Mouse (Mus musculus): Measurements from ENCODE around the gene Sult5a1.

Sult5a1 gene

DNA sequence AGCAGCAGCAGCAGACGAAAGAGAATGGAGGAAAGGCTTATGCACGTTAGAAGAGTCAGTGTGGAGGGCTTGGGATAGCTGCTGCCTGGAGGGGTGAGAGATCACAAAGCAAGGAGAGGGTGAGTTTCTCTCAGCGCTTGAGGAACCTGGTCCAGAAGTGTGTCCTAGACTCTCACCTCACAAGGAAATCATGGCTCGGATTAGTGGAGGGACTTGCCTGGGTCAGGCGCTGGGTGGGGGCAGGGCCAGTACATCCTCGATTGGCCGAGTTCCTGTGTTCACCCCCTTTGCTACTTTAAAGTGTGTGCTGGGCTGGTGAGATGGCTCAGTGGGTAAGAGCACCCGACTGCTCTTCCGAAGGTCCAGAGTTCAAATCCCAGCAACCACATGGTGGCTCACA is 22.3 kb downstream of the Sult5a1 start:
- in situ Hi-C loops (cut with MboI, MseI), result loop anchor here (5.0 kb wide), 1 partner anchor 51 kb away; the partner anchor contains the start of gene Dpep1

DNA sequence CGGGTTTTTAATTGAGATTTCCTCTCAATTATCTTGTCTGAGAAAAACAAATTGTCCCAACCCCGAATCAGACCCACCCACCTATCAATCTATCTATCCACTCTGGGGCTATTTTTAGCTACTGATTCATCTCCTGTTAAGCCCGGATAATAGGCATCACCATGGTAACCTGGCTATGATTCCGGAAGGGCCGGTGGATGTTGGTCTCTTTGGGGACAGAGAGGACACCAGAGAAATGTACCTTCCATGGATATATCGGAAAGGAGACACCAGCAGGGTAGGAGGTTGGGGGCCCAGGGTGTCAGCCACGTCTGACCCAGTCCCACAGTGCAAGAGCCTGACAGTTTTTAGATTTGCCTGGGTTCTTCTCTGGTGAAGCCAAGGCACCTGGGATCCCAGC is 22.7 kb downstream of the Sult5a1 start:
- in situ Hi-C loops (cut with MboI, MseI), result loop anchor here (5.0 kb wide), 1 partner anchor 52 kb away; the partner anchor contains the start of gene Dpep1

DNA sequence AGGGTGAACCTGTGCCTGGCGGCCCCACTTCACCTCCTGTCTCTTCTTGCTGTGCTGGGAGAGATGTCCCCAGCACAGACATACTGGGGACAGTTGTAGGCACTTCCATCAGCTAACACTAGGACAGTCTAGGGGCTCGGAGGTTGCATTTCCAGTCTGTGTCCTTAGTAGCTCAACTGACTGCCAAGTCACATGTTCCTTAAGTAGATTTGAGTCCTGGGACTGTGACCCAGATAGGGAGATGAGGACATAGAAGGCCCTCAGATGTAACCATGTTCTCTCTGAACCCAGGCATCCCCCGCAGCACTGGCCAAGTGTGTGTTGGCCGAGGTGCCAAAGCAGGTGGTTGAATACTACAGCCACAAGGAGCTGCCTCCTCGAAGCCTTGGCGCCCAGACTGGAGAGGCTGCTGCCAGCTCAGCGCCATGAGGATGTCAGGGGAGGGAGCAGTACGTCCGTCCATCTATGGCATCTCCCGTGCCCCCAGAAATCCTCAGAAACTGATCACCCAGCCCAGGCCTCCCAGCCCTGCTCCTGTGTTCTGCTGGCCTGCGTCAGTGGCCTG is 23.9 kb downstream of the Sult5a1 start:
- in situ Hi-C loops (cut with MboI, MseI), result no loop called here

DNA sequence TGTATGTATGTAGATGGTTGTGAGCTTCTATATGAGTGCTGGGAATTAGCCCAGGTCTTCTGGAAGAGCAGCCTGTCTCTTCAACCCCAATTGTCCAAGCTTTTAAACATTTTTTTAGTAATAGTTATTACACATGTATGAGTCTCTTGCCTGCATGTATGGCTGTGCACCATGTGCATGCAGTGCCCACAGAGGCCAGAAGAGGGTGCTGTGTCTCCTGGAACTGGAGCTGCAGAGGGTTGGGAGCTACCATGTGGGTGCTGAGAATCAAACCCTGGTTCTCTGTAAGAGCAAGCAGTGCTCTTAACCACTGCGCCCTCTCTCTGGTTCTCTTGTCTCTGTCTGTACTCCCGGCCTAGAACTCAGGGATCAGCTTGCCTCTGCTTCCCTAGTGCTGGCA is 25.2 kb downstream of the Sult5a1 start:
- in situ Hi-C loops (cut with MboI, MseI), result no loop called here

DNA sequence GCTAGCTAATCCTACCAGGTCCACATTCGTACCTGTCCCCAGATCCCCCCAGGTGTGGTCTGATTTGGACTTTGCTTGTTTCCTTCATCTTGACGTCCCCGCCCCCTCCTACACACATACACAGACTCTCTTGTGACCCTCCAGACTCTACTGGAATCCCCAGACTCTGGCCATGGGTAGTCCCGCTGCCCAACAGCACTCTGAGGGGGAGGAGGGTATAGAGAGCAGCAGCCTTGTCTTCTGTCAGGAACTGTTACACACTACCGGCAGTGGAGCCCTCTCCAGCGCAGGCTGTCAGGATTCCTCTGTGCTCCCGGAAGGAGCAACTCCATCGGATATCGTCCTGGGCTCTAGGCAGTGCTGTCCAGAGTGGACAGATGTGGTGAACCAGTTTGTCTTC is 27.1 kb downstream of the Sult5a1 start:
- in situ Hi-C loops (cut with MboI, MseI), result no loop called here

DNA sequence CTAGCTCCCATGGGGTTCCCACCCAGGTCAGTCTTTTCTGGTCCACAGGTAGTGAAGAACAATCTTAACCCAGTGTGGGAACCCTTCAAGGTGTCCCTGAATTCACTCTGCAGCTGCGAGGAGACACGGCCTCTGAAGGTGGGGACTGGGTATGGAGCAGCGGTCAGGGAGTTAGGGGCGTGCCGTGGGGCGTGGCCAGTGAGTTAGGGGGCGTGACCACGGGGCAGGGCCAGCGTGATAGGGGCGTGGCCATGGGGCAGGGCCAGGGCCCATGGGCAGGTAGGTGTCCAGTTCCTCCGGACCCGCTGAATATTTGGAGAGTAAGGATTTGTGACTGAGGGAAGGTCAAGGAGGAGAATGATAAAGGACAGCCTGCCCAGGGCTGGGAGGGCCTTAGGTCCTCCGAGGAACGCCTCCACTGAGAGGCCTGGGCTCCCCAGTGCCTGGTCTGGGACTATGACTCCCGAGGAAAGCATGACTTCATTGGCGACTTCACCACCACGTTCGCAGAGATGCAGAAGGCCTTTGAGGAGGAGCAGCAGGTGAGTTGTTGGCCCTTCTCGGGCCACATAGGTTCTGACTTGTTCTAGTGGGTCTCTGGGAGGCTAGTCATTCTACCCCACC is 31.8 kb downstream of the Sult5a1 start:
- in situ Hi-C loops (cut with MboI, MseI), result no loop called here

DNA sequence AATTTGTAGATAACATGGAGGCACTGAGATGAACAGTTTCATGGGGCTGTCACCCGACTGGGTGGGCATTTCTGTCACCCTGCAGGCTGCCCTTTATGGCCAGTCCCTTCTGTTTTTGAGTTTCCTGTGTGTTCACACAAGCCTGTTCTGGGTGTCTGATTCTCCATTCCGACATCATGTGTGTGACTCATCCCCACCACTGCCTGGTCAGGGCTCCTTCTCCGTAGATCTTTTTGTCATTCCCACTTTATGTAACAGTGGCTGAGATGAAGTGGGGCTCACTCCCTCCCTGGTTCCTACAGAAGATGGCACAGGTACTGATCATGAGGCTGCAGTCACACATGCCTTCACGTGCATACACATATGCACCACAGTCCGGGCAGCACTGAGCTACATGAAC is 35.4 kb downstream of the Sult5a1 start:
- in situ Hi-C loops (cut with MboI, MseI), result no loop called here

DNA sequence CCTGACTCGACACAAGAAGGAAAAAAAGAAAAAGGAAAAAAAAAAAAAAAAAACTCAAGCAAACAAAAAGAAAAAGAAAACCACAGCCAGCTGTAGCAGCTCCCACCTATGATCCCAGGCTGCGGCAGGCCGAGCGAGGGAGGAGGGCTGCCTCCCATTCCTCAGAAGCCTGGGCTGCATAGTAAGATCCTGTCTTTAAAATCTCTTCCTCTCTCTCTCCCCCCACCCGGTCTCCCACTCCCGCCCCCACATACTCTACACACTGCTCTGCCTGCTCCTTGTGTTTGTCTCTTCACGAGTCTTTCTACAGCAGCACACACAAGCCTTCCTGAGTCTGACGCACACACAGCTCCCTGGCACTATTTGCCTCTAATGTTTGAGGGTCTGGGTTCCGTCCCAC is 36.1 kb downstream of the Sult5a1 start:
- in situ Hi-C loops (cut with MboI, MseI), result no loop called here

DNA sequence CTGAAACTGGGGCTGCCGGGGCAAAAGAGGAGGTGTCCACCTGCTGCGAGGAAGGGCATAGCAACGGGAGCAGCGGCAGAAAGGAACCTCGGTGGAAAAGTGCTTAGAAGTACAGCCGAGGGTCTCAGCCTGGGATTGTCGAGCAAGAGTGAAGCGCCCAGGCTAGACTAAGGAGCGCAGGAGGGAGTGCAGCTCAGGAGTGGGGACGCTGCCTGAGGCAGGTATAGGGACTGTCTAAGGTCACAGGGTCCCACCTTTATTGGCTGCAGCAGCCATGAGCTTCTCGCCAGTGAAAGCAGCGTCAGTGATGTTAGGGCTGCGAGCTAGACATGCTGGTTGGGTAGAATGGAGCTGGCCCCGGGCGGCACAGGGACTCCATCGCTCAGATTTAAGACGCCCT is 40.4 kb downstream of the Sult5a1 start:
- in situ Hi-C loops (cut with MboI, MseI), result no loop called here

DNA sequence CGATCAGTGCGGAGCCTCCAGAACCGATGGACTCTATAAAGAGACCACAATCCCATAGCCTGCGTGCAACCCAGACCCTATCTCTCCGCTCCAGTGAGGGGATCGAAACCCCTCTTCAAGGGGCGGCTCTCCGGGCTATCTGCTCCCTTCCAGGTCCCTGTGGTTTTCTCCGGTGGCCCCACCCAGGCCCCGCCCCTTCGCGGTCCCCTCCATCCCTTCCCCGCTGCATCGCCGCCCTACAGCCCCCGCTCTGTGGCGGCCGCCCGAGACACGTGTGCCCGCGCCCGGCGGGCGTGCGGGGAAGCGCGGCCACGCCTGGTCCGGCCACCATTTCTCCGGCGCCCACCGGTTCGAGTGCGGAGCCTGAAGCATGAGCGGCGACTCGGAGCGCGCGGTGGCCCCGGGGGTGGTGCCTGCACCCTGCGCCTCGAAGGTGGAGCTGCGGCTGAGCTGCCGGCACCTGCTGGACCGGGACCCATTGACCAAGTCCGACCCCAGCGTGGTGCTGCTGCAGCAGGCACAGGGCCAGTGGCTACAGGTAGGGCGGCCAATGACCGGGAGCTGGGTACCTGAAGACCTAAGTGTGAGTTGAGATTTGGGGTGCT is 40.9 kb downstream of the Sult5a1 start, which contains the start of gene Cpne7:
Cpne7 (plus strand) TSS at position 248 of the 605 bp plus-strand sequence.
- in situ Hi-C loops (cut with MboI, MseI), result no loop called here

DNA sequence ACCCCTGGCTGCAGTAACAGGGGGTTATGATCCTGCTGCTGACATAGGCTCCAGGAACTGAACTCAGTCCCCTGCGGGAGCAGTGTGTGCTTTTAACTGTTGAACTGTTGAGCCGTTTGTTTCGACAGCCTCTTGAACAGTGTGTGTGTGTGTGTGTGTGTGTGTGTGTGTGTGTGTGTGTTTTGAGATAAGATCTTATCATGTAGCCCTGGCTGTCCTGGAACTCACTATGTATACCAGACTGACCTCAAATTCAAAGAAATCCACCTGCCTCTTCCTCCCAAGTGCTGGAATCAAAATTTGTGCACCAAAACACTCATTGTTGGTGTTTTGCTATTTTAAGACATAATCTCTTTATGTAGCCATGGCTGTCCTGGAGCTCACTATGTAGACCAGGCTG is 43.5 kb downstream of the Sult5a1 start:
- in situ Hi-C loops (cut with MboI, MseI), result loop anchor here (5.0 kb wide), 1 partner anchor 88 kb away; no protein-coding TSS in a partner anchor

DNA sequence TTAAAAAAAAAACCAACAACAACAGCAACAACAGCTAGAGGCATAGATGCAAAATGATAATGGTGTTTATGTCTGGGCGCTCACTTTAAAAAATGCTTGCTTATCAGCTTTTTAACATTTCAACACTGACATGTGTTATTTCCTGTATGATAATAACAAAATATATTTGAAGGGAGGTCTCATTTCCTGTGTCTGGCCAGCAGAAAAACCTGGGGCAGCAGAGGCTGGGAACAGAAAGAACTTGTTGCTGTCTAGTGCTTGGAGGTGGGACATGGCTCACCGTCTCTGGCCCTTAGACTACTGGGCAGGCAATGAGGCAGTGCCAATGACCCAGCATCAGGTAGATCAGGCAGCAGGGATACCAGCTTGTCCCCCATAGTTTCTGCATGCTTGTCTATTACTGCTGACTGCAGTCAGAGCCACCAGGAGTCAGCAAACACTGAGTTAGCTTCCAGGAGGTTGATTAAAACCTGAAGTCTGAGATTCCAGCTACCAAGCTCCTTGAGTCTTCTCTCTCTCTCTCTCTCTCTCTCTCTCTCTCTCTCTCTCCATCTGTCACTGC is 44.1 kb downstream of the Sult5a1 start:
- in situ Hi-C loops (cut with MboI, MseI), result loop anchor here (5.0 kb wide), 1 partner anchor 88 kb away; no protein-coding TSS in a partner anchor

DNA sequence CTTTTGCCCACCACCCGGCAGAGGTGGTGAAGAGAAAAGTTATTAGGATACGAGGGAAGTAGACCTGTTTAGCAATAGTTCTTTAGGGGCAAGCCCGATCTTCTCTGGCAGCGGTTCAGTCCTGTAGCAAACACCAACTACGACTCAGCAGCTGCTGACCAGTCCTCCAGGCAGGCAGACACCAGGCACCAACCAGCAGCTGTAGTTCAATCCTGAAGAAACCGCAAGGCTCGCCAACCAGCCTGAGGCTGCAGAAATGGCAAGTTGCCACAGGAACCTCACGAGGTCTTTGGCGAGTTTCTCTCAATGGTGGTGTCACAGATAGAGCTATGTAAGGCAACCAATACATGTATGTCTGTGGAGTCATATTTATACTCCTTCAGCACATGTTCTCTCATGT is 45.2 kb downstream of the Sult5a1 start:
- in situ Hi-C loops (cut with MboI, MseI), result loop anchor here (5.0 kb wide), 1 partner anchor 89 kb away; no protein-coding TSS in a partner anchor

DNA sequence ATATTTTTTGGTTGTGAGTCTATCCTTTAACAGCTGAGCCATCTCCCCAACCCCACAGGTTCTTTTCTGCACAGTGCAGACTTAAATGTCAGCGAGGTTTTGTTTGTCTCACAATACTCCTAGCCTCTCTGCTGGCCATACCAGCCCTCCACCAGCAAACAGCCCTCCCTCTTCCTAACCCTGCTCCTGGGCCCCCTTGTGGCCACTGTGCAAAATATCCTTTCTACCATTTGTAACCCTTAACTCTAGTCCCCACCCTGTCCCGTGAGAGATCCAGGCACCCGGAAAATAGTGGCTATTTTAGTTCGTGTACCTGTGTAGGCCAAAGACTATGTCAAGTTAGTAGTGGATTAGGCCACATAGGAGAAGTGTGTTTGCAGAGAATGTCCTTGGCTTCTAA is 47.5 kb downstream of the Sult5a1 start:
- in situ Hi-C loops (cut with MboI, MseI), result loop anchor here (5.0 kb wide), 1 partner anchor 92 kb away; no protein-coding TSS in a partner anchor

DNA sequence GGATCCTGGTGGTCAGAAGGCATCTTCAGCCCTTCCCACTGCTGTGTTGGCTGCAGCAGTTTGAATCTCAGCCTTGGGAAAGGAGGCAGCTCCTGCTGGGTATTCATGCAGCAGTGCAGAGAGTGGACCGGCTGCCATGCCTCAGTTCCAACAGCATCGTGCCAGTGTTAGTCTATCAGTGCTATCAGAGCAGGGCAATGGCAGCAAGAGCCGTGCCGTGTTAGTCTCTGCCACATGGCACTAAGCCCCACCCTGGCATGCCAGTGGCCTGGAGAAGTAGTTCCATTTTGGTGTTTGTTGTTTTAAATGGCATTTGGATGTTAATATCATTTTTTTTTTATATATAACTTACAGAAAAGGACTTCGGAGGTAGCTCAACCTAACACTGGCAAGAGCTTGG is 49.2 kb downstream of the Sult5a1 start:
- in situ Hi-C loops (cut with MboI, MseI), result no loop called here

DNA sequence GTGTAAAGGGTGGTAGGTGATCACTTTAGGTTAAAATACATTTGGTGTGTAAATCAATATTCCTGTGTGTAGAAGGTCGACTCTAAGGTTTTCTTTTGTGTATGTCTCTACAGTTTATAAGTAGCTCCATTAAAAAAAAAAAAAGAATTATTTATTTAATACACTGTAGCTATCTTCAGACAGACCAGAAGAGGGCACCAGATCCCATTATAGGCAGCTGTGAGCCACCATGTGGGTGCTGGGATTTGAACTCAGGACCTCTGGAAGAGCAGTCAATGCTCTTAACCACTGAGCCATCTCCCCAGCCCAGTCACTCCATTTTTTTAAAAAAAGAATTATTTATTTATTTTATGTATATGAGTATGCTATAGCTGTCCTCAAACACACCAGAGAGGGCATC is 50.1 kb downstream of the Sult5a1 start:
- in situ Hi-C loops (cut with MboI, MseI), result no loop called here

DNA sequence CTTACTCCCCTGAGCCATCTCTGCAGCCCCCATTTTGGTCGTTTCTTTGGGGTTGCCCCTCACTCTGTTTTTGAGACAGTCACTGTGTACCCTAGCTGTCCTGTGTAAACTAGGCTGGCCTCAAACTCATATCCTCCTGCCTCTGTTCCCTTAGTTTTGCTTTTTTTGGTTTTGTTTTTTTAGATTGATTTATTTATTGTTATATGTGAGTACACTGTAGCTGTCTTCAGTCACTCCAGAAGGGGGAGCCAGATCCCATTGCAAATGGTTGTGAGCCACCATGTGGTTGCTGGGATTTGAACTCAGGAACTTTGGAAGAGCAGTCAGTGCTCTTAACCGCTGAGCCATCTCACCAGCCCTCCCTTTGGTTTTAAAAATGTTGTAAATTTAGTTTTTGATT is 51.6 kb downstream of the Sult5a1 start:
- in situ Hi-C loops (cut with MboI, MseI), result no loop called here

DNA sequence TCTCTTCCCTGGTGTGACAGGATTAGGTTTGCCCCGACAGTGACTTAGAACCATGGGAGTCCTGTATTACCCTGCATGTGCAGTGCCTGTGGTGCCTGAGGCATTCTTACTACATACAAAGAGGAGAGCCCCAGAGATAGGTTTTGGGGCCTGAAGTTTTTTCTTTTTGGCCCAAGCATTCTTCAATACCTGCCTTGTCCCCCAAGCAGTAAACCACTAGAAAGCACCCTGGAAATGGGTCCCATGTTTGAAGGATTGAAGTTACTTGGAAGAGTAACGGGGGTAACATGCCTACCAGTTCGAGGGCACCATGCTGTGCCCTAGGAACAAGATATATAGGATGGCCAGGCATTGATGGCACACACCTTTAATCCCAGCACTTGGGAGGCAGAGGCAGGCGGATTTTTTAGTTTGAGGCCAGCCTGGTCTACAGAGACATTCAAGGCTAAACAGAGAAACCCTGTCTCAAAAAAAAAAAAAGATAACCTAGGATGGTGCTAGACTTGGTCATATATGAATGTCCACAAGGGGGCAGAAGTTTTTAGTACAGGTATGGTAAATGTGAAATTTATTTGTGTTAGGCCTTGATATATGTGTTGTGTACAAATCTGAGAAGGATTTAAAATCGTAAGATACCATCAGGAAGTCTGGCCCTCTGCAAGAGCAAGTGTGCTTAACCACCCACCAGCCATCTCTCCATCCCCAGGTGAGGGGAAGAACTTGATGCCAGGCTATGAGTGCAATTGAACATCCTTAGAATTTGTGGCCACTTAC is 52.4 kb downstream of the Sult5a1 start:
- in situ Hi-C loops (cut with MboI, MseI), result no loop called here

DNA sequence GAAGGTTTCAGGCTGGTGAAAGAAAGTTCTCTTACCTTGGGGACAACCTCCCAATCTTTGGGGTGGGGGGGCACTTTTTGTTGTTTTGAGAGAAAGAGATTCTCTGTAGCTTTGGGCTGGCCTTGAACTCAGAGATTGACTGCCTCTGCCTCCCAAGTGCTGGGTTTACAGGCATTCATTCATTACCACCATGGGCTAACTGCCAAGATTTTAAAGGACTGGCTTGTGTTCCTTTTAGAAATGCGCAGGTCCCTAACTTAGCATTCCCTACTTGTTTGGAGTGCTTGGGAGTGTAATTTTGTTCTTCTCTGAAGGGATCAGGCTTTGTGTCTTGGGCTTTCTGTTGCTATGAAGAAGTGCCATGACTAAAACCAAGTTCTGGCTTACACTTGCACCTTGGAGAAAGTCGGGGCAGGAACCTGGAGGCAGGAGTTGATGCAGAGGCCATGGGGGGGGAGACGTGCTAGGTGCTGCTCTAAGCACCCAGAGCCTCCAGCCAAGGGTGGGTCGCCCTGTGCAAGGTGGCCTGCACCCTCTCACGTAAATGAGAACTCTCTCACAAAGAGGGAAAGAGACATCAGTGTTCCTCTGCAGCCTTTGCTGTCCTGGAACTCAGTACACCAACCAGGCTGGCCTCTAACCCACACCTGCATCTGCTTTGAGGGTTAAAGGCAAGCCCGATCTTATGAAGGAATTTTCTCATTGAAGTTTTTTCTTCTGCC is 53.9 kb downstream of the Sult5a1 start:
- in situ Hi-C loops (cut with MboI, MseI), result loop anchor here (5.0 kb wide), 1 partner anchor 537 kb away; the partner anchor contains the start of gene Cdt1

DNA sequence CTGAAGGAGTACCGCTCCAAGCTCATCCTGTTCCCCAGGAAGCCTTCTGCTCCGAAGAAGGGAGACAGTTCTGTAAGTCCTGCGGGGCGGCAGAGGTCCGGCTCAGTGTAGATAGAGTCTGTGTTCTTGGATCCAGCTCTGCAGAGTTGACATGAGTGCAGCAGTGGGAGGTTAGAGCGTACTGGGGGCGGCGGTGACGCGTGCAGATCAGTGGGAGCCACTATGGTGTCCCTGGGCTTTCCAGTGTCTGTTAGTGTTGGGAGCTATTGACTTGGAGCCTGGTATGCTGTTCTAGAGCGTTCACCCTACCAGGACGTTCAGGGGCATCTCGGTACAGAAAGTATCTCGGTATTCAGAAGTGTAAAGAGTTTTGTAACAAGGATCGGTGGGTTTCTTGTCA is 54.8 kb downstream of the Sult5a1 start:
- in situ Hi-C loops (cut with MboI, MseI), result loop anchor here (5.0 kb wide), 1 partner anchor 536 kb away; the partner anchor contains the start of gene Cdt1

DNA sequence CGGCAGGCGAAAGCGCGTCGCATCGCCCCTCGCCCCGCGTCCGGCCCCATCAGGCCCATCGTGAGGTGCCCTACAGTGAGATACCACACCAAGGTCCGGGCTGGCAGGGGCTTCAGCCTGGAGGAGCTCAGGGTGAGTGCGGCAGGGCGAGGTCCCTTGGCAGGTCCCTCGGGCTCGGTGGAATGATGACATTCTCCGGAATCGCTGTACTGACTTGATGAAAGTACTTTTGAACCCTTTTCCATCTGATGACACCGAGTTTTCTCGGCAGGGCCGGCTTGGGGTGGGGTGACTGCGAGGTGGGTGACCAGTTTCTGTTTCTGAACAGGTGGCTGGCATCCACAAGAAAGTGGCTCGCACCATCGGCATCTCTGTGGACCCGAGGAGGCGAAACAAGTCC is 55.3 kb downstream of the Sult5a1 start:
- in situ Hi-C loops (cut with MboI, MseI), result loop anchor here (5.0 kb wide), 1 partner anchor 536 kb away; the partner anchor contains the start of gene Cdt1
